Mouse (Mus musculus) MEL (cell line): Measurements from ENCODE around the gene Pglyrp1. TPM values are rescaled to one million over a fixed set of nuclear protein-coding genes. Genes with fewer than 3 reads are reported as not detected.

Experiments used
- DNase-seq: peaks from one replicate; pipeline ENCODE4 v3.0.0; 2011; ENCODE audit warnings: low read depth, low spot score
- H3K27ac ChIP-seq: 2 replicates; pipeline ENCODE4 v1.5.1; 2012; ENCODE audit warnings: low read depth, mild to moderate bottlenecking, control low read depth, low read length, moderate library complexity; ENCODE audit not compliant: control insufficient read depth
- H3K27me3 ChIP-seq, 2 experiments: fragments of 150-350 bp in 1 of 2; sonication (generic) in 1 of 2; 2 replicates each; pipeline ENCODE4 v1.6.1; 2012; ENCODE audit warnings: low read length in 2 of 2, mild to moderate bottlenecking in 2 of 2, improper control_type of control experiment in 1 of 2, moderate library complexity in 1 of 2; ENCODE audit not compliant: insufficient read depth in 2 of 2, control insufficient read depth in 1 of 2
- H3K36me3 ChIP-seq, 2 experiments: 2 replicates each; pipeline ENCODE4 v1.6.1; 2012 to 2014; ENCODE audit warnings: low read length in 2 of 2, improper control_type of control experiment in 1 of 2, inconsistent platforms in 1 of 2, mild to moderate bottlenecking in 1 of 2; ENCODE audit not compliant: insufficient read depth in 2 of 2, control insufficient read depth in 1 of 2
- H3K4me1 ChIP-seq, 2 experiments: fragments of 150-350 bp in 1 of 2; sonication (generic) in 1 of 2; 2 replicates each; pipeline ENCODE4 v1.6.1; 2012; ENCODE audit warnings: low read length in 2 of 2, improper control_type of control experiment in 1 of 2, mild to moderate bottlenecking in 1 of 2; ENCODE audit not compliant: insufficient read depth in 2 of 2, control insufficient read depth in 1 of 2
- H3K4me3 ChIP-seq, 2 experiments: fragments of 150-350 bp in 1 of 2; sonication (generic) in 1 of 2; 2 replicates each; pipeline ENCODE4 v1.5.1; 2012; ENCODE audit warnings: low read depth in 2 of 2, low read length in 2 of 2, mild to moderate bottlenecking in 2 of 2, moderate library complexity in 2 of 2, control low read depth in 1 of 2, improper control_type of control experiment in 1 of 2; ENCODE audit not compliant: control insufficient read depth in 1 of 2, insufficient read depth in 1 of 2
- H3K79me2 ChIP-seq: 2 replicates; pipeline ENCODE4 v1.6.1; 2012; ENCODE audit warnings: mild to moderate bottlenecking, low read length, moderate library complexity; ENCODE audit not compliant: control insufficient read depth, poor library complexity, insufficient read depth
- H3K9ac ChIP-seq: 2 replicates; pipeline ENCODE4 v1.6.1; 2012; ENCODE audit warnings: low read depth, mild to moderate bottlenecking, control low read depth, low read length, moderate library complexity; ENCODE audit not compliant: control insufficient read depth, poor library complexity, severe bottlenecking
- H3K9me3 ChIP-seq: fragments of 150-350 bp; sonication (generic); replicated peaks from 2 replicates; pipeline ENCODE4 v1.6.1; 2012; ENCODE audit warnings: mild to moderate bottlenecking, low read length, improper control_type of control experiment, moderate library complexity; ENCODE audit not compliant: insufficient read depth
- CHD1 ChIP-seq: IDR thresholded peaks from 2 replicates; pipeline ENCODE4 v1.6.1; 2012; ENCODE audit warnings: low read depth, mild to moderate bottlenecking, inconsistent platforms, low read length, improper control_type of control experiment
- CTCF ChIP-seq, 3 experiments: IDR thresholded peaks in 2 of 3; conservative IDR thresholded peaks in 1 of 3; 2 replicates each; pipeline ENCODE4 v1.5.1; 2011 to 2012; ENCODE audit warnings: low read length in 3 of 3, low read depth in 2 of 3, mild to moderate bottlenecking in 2 of 3, improper control_type of control experiment in 1 of 3, inconsistent platforms in 1 of 3, mixed read lengths in 1 of 3, moderate library complexity in 1 of 3; ENCODE audit not compliant: control insufficient read depth in 1 of 3, insufficient read depth in 1 of 3, poor library complexity in 1 of 3, severe bottlenecking in 1 of 3
- ELF1 ChIP-seq: IDR thresholded peaks from 2 replicates; pipeline ENCODE4 v1.6.1; 2014; ENCODE audit warnings: low read depth, mild to moderate bottlenecking, inconsistent platforms, low read length, improper control_type of control experiment, moderate library complexity
- GATA1 ChIP-seq: IDR thresholded peaks from 2 replicates; pipeline ENCODE4 v1.6.1; 2011; ENCODE audit warnings: low read depth, low read length, improper control_type of control experiment
- HCFC1 ChIP-seq: IDR thresholded peaks from 2 replicates; pipeline ENCODE4 v1.6.1; 2012; ENCODE audit warnings: low read depth, mild to moderate bottlenecking, inconsistent platforms, low read length, improper control_type of control experiment, moderate library complexity
- JUND ChIP-seq: IDR thresholded peaks from 2 replicates; pipeline ENCODE4 v1.6.1; 2011; ENCODE audit warnings: low read depth, mild to moderate bottlenecking, improper control_type of control experiment, low read length
- MAX ChIP-seq: IDR thresholded peaks from 2 replicates; pipeline ENCODE4 v1.6.1; 2011; ENCODE audit warnings: low read length, improper control_type of control experiment
- MAZ ChIP-seq: IDR thresholded peaks from 2 replicates; pipeline ENCODE4 v1.6.1; 2012; ENCODE audit warnings: low read depth, mild to moderate bottlenecking, inconsistent platforms, low read length, improper control_type of control experiment
- MEF2A ChIP-seq: IDR thresholded peaks from 2 replicates; pipeline ENCODE4 v1.6.1; 2014; ENCODE audit warnings: low read depth, mild to moderate bottlenecking, inconsistent platforms, low read length, improper control_type of control experiment; ENCODE audit not compliant: poor library complexity, insufficient replicate concordance, severe bottlenecking; ENCODE audit errors: extremely low read depth
- NELFE ChIP-seq: IDR thresholded peaks from 2 replicates; pipeline ENCODE4 v1.6.1; 2011; ENCODE audit warnings: low read depth, low read length, improper control_type of control experiment
- NRF1 ChIP-seq: IDR thresholded peaks from 2 replicates; pipeline ENCODE4 v1.6.1; 2014; ENCODE audit warnings: low read depth, mild to moderate bottlenecking, inconsistent platforms, low read length, improper control_type of control experiment, moderate library complexity; ENCODE audit not compliant: poor library complexity, insufficient read depth, severe bottlenecking
- POLR2AphosphoS2 ChIP-seq: IDR thresholded peaks from 2 replicates; pipeline ENCODE4 v1.6.1; 2011; ENCODE audit warnings: low read length, improper control_type of control experiment
- POLR2AphosphoS5 ChIP-seq: IDR thresholded peaks from 2 replicates; pipeline ENCODE4 v1.6.1; 2012; ENCODE audit warnings: low read depth, borderline replicate concordance, mild to moderate bottlenecking, inconsistent platforms, low read length, moderate library complexity, mixed read lengths
- RAD21 ChIP-seq: IDR thresholded peaks from 2 replicates; pipeline ENCODE4 v1.6.1; 2011; ENCODE audit warnings: mild to moderate bottlenecking, low read depth, low read length, improper control_type of control experiment
- RCOR1 ChIP-seq: IDR thresholded peaks from 2 replicates; pipeline ENCODE4 v1.6.1; 2012; ENCODE audit warnings: low read depth, mild to moderate bottlenecking, inconsistent platforms, low read length, improper control_type of control experiment
- UBTF ChIP-seq: IDR thresholded peaks from 2 replicates; pipeline ENCODE4 v1.6.1; 2012; ENCODE audit warnings: low read depth, mild to moderate bottlenecking, inconsistent platforms, low read length, improper control_type of control experiment, moderate library complexity, borderline replicate concordance; ENCODE audit not compliant: insufficient read depth
- ZC3H11A ChIP-seq: IDR thresholded peaks from 2 replicates; pipeline ENCODE4 v1.6.1; 2012; ENCODE audit warnings: low read depth, mild to moderate bottlenecking, inconsistent platforms, low read length, improper control_type of control experiment
- ZMIZ1 ChIP-seq: IDR thresholded peaks from 2 replicates; pipeline ENCODE4 v1.6.1; 2012; ENCODE audit warnings: low read depth, mild to moderate bottlenecking, inconsistent platforms, low read length, improper control_type of control experiment, moderate library complexity
- polyA plus RNA-seq, 2 experiments: library from polyadenylated mRNA; stranded (reverse) in 1 of 2; unstranded in 1 of 2; fragments of >175 nt in 1 of 2; fragments of >200 nt in 1 of 2; gene quantifications; 2 replicates each; pipeline versions ENCODE4 v1.2.1 to v1.2.4; 2012; ENCODE audit warnings: low replicate concordance in 2 of 2, low read depth in 1 of 2; ENCODE audit not compliant: insufficient read length in 2 of 2, insufficient read depth in 1 of 2, missing spikeins in 1 of 2
- total RNA-seq: library from RNA; depleted of rRNA; stranded (reverse); fragments of 300-350 nt; gene quantifications from 2 replicates; pipeline ENCODE4 v1.2.3, GENCODE M21; 2012

The Pglyrp1 gene
- total and polyA plus RNA-seq, 3 experiments: 0.33 TPM; not detected in 2

DNA sequence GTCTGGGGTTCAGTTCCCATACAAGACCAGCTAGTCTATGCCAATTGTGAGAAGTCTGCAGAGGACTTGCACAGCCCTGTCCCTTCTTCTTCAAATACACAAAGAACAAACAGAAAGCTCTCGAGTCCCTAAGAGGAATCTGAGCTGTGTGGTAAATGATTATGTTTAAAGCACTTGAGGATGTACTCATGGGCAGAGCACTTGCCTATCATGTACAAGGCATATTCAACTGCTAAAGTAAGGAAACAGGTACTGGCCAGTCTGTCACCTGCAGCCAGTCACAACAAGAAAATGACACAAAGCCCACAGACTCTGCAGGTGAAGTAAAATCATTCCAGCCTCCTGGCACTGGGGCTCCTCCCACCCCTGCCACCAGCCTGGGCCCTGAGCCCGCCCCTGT is 29.4 kb downstream of the Pglyrp1 start:
- no peaks in the 10 kb centered on the region for H3K27me3 ChIP-seq
- H3K4me1 ChIP-seq: no peaks in the 10 kb centered on the region
- TF ChIP-seq RCOR1 (no peak), MAX (no peak), MAZ (no peak), RAD21 (no peak), GATA1 (no peak), CHD1 (no peak)
- DNase-seq: no peak
- no peak overlapping the region for H3K4me3 ChIP-seq
- H3K9me3 ChIP-seq: no peaks in the 10 kb centered on the region
- H3K36me3 ChIP-seq: no peaks in the 10 kb centered on the region; a peak in 1 of 4 replicates
- H3K9ac ChIP-seq: no peak overlapping the region
- H3K79me2 ChIP-seq: no peaks in the 10 kb centered on the region
- H3K27ac ChIP-seq: no peak overlapping the region

DNA sequence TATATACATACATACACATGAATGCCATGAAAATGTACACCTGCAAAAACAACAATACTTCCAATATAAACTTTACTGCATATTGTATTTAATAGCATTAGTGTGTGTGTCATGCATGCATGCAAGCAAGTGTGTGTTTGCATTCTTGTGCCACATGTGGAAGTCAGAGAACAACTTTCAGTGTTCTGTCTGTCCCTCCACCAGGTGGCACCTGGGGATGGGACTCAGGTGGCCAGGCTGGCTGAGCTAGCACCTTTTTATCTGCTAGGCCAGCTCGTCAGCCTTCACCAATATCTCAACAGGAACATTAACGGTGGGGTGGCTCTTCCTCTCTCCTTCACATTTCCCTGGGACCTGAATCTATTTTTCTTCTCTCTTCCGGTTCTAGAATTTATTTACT is 31.4 kb downstream of the Pglyrp1 start:
- H3K36me3 ChIP-seq: no peaks in the 10 kb centered on the region; a peak in 1 of 4 replicates
- H3K9ac ChIP-seq: no peak overlapping the region
- no peak overlapping the region for H3K27ac ChIP-seq
- H3K27me3 ChIP-seq: no peaks in the 10 kb centered on the region
- DNase-seq: no peak
- H3K79me2 ChIP-seq: no peaks in the 10 kb centered on the region; the same call in 1 of the 2 replicates
- no peaks in the 10 kb centered on the region for H3K9me3 ChIP-seq
- TF ChIP-seq CHD1 (no peak), UBTF (no peak), CTCF (IDR thresholded peaks at IDR 0.05 in 2 of 3, conservative IDR thresholded peaks at IDR 0.05 in 1 of 3; ENCODE audit: control insufficient read depth in 1 of 3, insufficient read depth in 1 of 3, low read depth in 2 of 3, low read length in 3 of 3, poor library complexity in 1 of 3, severe bottlenecking in 1 of 3) (peak in 1 of 3 experiments; percentile 19; a peak in 2 of 6 replicates)
- TF ChIP-seq, all 39 proteins: peak for 1
- Histone ChIP-seq H3K4me1 (no peaks in the 10 kb centered on the region), H3K4me3 (no peak overlapping the region)

- DNase-seq: no peak
- TF ChIP-seq ELF1 (no peak), GATA1 (no peak), POLR2AphosphoS5 (no peak), POLR2AphosphoS2 (no peak), JUND (no peak), UBTF (no peak), NRF1 (no peak), ZC3H11A (no peak), RCOR1 (no peak), NELFE (no peak), ZMIZ1 (no peak), MEF2A (no peak), CTCF (IDR thresholded peaks at IDR 0.05 in 2 of 3, conservative IDR thresholded peaks at IDR 0.05 in 1 of 3; ENCODE audit: control insufficient read depth in 1 of 3, insufficient read depth in 1 of 3, low read depth in 2 of 3, low read length in 3 of 3, poor library complexity in 1 of 3, severe bottlenecking in 1 of 3) (no peak), HCFC1 (no peak)
- Histone ChIP-seq H3K27me3 (no peaks in the 10 kb centered on the region), H3K36me3 (peaks cover 0 to 5% of the 10 kb centered on the region in 2 experiments; a peak in 3 of 4 replicates), H3K9ac (no peak overlapping the region), H3K79me2 (peaks cover 15% of the 10 kb centered on the region), H3K9me3 (no peaks in the 10 kb centered on the region), H3K4me3 (no peak overlapping the region), H3K27ac (no peak overlapping the region), H3K4me1 (peaks cover 0 to 6% of the 10 kb centered on the region in 2 experiments; a peak in 1 of 4 replicates)
Measured at GRCm38 (mm10) chr7:18904971-18905370, 33.8 kb downstream of the Pglyrp1 start.
